Mouse (Mus musculus): ENCODE data around the gene Pdha2. TPM values are rescaled to one million over a fixed set of nuclear protein-coding genes. Genes with fewer than 3 reads are reported as not detected.

Pdha2 gene
- not detected in 2 replicates for polyA plus RNA-seq (2015; fragmentation: Nextera tagmentation; extraction: Ambion mirVana)

GRCm38 (mm10) chr3:141212255-141212654, at the start of gene Pdha2:
Pdha2 (minus strand) TSS chr3:141212355.
- WGBS (ENCODE audit: insufficient replicate concordance) = 62% methylated on average over 5 of the region's 5 CpGs
- no peak for ATAC-seq (ENCODE audit: insufficient read depth)
- H3K27me3 ChIP-seq = no peaks in the 10 kb centered on the region
- no peak within 1 kb of the TSS for H3K4me3 ChIP-seq (replicated peaks)
- no peak within 1 kb of the TSS for H3K9ac ChIP-seq
- no peak within 1 kb of the TSS for H3K4me2 ChIP-seq
- no peaks in the 10 kb centered on the region for H3K4me1 ChIP-seq (replicated peaks)
- no peaks in the 10 kb centered on the region for H3K9me3 ChIP-seq (replicated peaks)
- H3K27ac ChIP-seq (replicated peaks) = no peak within 1 kb of the TSS
- no peaks in the 10 kb centered on the region for H3K36me3 ChIP-seq (replicated peaks)

DNA sequence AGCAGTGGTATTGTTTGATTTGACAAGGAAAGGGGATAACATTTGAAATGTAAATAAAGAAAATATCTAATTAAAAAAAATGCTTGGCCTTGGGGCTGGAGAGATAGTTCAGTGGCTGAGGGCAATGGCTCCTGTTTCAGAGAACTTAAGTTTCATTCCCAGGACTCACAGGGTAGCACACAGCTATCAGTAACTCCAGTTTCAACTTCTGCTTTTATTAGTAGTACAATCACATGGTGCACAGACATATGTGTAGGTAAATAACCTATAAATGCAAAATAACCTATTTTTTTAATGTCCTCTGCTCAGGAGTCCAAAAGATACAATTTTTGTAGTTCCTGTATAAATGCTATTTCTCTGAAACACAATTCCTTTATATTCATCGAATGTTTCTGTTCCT, 48.4 kb upstream of the Pdha2 start:
- Histone ChIP-seq H3K4me3 (replicated peaks) (no peak overlapping the region), H3K9me3 (replicated peaks) (no peaks in the 10 kb centered on the region), H3K27me3 (no peaks in the 10 kb centered on the region), H3K4me1 (replicated peaks) (no peaks in the 10 kb centered on the region), H3K27ac (replicated peaks) (no peak overlapping the region), H3K36me3 (replicated peaks) (no peaks in the 10 kb centered on the region), H3K9ac (no peak overlapping the region), H3K4me2 (no peak overlapping the region)
- ATAC-seq (ENCODE audit: insufficient read depth) = no peak
- WGBS (ENCODE audit: insufficient replicate concordance) = 51% methylated on average over 1 of the region's 1 CpGs

DNA sequence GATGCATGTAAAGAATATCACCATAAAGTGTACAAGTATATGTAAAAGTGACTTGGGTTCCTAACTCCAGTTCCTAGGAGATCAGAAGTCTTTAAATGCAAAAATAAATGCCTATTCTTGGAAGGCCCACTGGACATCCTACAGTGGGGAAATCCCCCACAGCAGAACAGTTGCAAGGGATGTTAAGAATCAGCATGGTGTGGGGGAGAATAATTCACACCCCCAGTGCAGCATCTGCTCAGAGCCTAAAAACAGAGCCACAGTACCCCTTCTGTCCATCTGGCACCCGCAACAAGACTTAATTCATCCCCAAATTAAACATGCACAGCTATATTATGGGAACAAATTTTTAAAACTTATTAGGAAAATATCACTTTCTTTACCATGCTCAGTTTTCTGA, 39.3 kb upstream of the Pdha2 start:
- H3K9me3 ChIP-seq (replicated peaks) = no peaks in the 10 kb centered on the region
- no peak overlapping the region for H3K4me2 ChIP-seq
- no peak for ATAC-seq (ENCODE audit: insufficient read depth)
- H3K36me3 ChIP-seq (replicated peaks) = no peaks in the 10 kb centered on the region
- H3K9ac ChIP-seq = no peak overlapping the region
- no peak overlapping the region for H3K4me3 ChIP-seq (replicated peaks)
- 56% methylated on average over 1 of the region's 1 CpGs for WGBS (ENCODE audit: insufficient replicate concordance)
- no peaks in the 10 kb centered on the region for H3K27me3 ChIP-seq
- no peak overlapping the region for H3K27ac ChIP-seq (replicated peaks)
- H3K4me1 ChIP-seq (replicated peaks) = no peaks in the 10 kb centered on the region

DNA sequence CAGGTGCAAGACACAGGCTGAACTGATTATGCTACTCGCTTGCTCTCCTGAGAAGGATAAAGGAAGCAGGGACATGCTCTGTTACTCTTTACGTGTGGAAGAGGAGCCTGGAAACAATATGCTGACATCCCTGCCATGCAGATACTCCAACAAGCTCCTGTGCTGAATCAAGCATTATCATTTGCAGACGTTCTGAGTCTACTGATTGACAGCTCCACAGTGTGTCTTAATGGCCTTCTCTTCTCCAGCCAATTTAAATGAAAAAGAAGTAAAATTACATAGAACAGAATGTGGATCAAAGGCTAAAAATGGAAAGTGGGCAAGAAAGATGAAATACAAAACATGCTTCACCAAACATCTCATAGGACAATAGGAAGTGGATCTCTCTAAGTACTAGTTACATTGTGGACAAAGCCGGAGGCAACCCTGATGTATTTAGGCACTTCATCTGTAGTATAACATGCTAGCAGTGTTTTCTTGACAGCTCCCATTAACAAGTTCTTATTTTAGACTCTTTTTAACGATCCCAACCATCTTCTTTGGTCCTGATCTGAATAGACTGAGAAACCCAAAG, 32.7 kb upstream of the Pdha2 start:
- WGBS (ENCODE audit: insufficient replicate concordance) = 50% methylated on average over 5 of the region's 5 CpGs
- ATAC-seq (ENCODE audit: insufficient read depth) = no peak

GRCm38 (mm10) chr3:141238071-141238470, 25.9 kb upstream of the Pdha2 start:
- 38% methylated on average over 2 of the region's 2 CpGs for WGBS (ENCODE audit: insufficient replicate concordance)
- ATAC-seq (ENCODE audit: insufficient read depth) = no peak

More for the DNA sequence above, 32.7 kb upstream of the Pdha2 start:
- H3K4me3 ChIP-seq (replicated peaks) = no peak overlapping the region
- H3K27me3 ChIP-seq = no peaks in the 10 kb centered on the region
- H3K9ac ChIP-seq = no peak overlapping the region
- no peak overlapping the region for H3K4me2 ChIP-seq
- H3K27ac ChIP-seq (replicated peaks) = no peak overlapping the region
- no peaks in the 10 kb centered on the region for H3K36me3 ChIP-seq (replicated peaks)
- H3K9me3 ChIP-seq (replicated peaks) = no peaks in the 10 kb centered on the region
- H3K4me1 ChIP-seq (replicated peaks) = no peaks in the 10 kb centered on the region

GRCm38 (mm10) chr3:141229148-141229547, 17.0 kb upstream of the Pdha2 start:
- H3K9ac ChIP-seq = no peak overlapping the region
- no peaks in the 10 kb centered on the region for H3K4me1 ChIP-seq (replicated peaks)
- no peaks in the 10 kb centered on the region for H3K36me3 ChIP-seq (replicated peaks)
- no peak overlapping the region for H3K27ac ChIP-seq (replicated peaks)
- no peak for ATAC-seq (ENCODE audit: insufficient read depth)
- no peak overlapping the region for H3K4me3 ChIP-seq (replicated peaks)
- H3K9me3 ChIP-seq (replicated peaks) = no peaks in the 10 kb centered on the region
- no peaks in the 10 kb centered on the region for H3K27me3 ChIP-seq
- H3K4me2 ChIP-seq = no peak overlapping the region
- 28% methylated on average over 2 of the region's 2 CpGs for WGBS (ENCODE audit: insufficient replicate concordance)

More at GRCm38 (mm10) chr3:141238071-141238470, 25.9 kb upstream of the Pdha2 start:
- H3K27me3 ChIP-seq = no peaks in the 10 kb centered on the region
- no peaks in the 10 kb centered on the region for H3K9me3 ChIP-seq (replicated peaks)
- H3K27ac ChIP-seq (replicated peaks) = no peak overlapping the region
- H3K36me3 ChIP-seq (replicated peaks) = no peaks in the 10 kb centered on the region
- H3K4me2 ChIP-seq = no peak overlapping the region
- H3K4me1 ChIP-seq (replicated peaks) = no peaks in the 10 kb centered on the region
- no peak overlapping the region for H3K4me3 ChIP-seq (replicated peaks)
- no peak overlapping the region for H3K9ac ChIP-seq

DNA sequence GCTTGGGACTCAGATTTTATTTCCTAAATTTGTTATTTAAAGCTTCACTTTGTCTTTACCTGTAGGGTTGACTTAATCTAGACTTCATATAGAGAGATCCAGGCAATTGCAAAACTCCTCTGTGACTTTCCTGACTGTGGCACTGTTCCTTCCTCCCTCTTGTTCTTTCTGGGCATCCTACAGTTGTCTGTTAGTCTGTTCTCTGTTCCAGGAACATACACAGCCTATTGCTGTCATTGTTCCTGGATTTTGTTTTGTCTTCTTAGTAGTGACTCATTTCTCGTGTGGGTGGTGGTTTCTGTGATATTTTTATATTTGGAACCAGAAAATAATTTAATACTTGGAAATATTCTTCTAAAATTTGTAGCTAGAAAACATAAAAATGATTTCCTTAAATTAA, 10.2 kb upstream of the Pdha2 start:
- 32% methylated on average over 1 of the region's 1 CpGs for WGBS (ENCODE audit: insufficient replicate concordance)
- Histone ChIP-seq H3K9me3 (replicated peaks) (no peaks in the 10 kb centered on the region), H3K4me2 (no peak overlapping the region), H3K27ac (replicated peaks) (no peak overlapping the region), H3K9ac (no peak overlapping the region), H3K4me1 (replicated peaks) (no peaks in the 10 kb centered on the region), H3K27me3 (no peaks in the 10 kb centered on the region), H3K36me3 (replicated peaks) (no peaks in the 10 kb centered on the region), H3K4me3 (replicated peaks) (no peak overlapping the region)
- no peak for ATAC-seq (ENCODE audit: insufficient read depth)

- 8% methylated on average over 2 of the region's 2 CpGs for WGBS (ENCODE audit: insufficient replicate concordance)
These were observed 6.4 kb upstream of the Pdha2 start for GRCm38 (mm10) chr3:141218561-141218960.

GRCm38 (mm10) chr3:141216999-141217398, 4.8 kb upstream of the Pdha2 start:
- Histone ChIP-seq H3K27me3 (no peaks in the 10 kb centered on the region), H3K4me3 (replicated peaks) (no peak overlapping the region), H3K9me3 (replicated peaks) (no peaks in the 10 kb centered on the region), H3K9ac (no peak overlapping the region), H3K27ac (replicated peaks) (no peak overlapping the region), H3K36me3 (replicated peaks) (no peaks in the 10 kb centered on the region), H3K4me1 (replicated peaks) (no peaks in the 10 kb centered on the region), H3K4me2 (no peak overlapping the region)
- no peak for ATAC-seq (ENCODE audit: insufficient read depth)

More at GRCm38 (mm10) chr3:141218561-141218960, 6.4 kb upstream of the Pdha2 start:
- Histone ChIP-seq H3K4me3 (replicated peaks) (no peak overlapping the region), H3K27me3 (no peaks in the 10 kb centered on the region), H3K4me1 (replicated peaks) (no peaks in the 10 kb centered on the region), H3K9ac (no peak overlapping the region), H3K4me2 (no peak overlapping the region), H3K9me3 (replicated peaks) (no peaks in the 10 kb centered on the region), H3K27ac (replicated peaks) (no peak overlapping the region), H3K36me3 (replicated peaks) (no peaks in the 10 kb centered on the region)
- ATAC-seq (ENCODE audit: insufficient read depth) = no peak

DNA sequence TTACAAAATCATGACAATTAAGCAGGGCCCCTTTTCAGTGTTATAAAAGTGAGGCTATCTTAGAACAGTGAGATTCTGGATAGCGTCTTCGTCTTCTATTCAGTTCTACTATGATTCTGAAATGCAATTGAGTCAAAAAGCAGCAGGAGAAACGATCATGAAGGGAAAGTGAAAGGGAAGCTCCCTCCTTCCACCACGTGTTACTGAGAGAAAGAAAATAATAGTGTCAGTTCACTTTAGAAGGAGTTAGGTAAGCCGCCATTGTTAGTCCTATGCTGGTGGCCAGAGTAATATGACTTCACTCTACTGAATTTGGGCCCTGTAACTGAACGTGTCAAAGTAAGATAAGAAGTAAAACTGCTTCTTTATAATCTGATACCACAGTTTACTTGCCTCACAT, 4.1 kb upstream of the Pdha2 start:
- H3K27ac ChIP-seq (replicated peaks) = no peak overlapping the region
- 54% methylated on average over 6 of the region's 6 CpGs for WGBS (ENCODE audit: insufficient replicate concordance)

DNA sequence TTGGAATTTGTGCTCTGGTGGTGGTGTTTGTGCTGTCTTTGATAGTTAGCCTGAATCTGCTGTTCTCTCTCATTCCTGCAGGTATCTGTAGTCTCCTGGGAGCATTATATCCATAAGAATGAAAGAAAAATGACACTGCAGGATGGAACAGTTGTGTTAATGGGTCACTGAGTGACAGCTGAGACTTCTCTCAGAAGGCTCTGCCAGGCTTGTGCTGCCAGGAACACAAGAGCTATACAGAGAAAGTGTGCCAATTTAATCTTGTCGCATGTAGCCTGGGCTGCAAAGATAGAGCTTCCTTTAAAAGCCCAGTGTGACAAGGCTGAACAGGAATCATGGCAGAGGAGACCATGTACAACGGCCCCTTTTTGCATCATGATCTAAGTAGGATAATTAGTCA, 2.6 kb upstream of the Pdha2 start:
- no peaks in the 10 kb centered on the region for H3K36me3 ChIP-seq (replicated peaks)
- no peak overlapping the region for H3K4me2 ChIP-seq
- no peak for ATAC-seq (ENCODE audit: insufficient read depth)
- H3K27ac ChIP-seq (replicated peaks) = no peak overlapping the region
- WGBS (ENCODE audit: insufficient replicate concordance) = 62% methylated on average over 2 of the region's 2 CpGs
- no peaks in the 10 kb centered on the region for H3K27me3 ChIP-seq
- H3K9me3 ChIP-seq (replicated peaks) = no peaks in the 10 kb centered on the region
- H3K9ac ChIP-seq = no peak overlapping the region
- no peaks in the 10 kb centered on the region for H3K4me1 ChIP-seq (replicated peaks)
- H3K4me3 ChIP-seq (replicated peaks) = no peak overlapping the region

More for the DNA sequence above, 4.1 kb upstream of the Pdha2 start:
- H3K9ac ChIP-seq = no peak overlapping the region
- H3K27me3 ChIP-seq = no peaks in the 10 kb centered on the region
- H3K9me3 ChIP-seq (replicated peaks) = no peaks in the 10 kb centered on the region
- no peak overlapping the region for H3K4me3 ChIP-seq (replicated peaks)
- H3K36me3 ChIP-seq (replicated peaks) = no peaks in the 10 kb centered on the region
- no peak overlapping the region for H3K4me2 ChIP-seq
- no peaks in the 10 kb centered on the region for H3K4me1 ChIP-seq (replicated peaks)
- ATAC-seq (ENCODE audit: insufficient read depth) = no peak

DNA sequence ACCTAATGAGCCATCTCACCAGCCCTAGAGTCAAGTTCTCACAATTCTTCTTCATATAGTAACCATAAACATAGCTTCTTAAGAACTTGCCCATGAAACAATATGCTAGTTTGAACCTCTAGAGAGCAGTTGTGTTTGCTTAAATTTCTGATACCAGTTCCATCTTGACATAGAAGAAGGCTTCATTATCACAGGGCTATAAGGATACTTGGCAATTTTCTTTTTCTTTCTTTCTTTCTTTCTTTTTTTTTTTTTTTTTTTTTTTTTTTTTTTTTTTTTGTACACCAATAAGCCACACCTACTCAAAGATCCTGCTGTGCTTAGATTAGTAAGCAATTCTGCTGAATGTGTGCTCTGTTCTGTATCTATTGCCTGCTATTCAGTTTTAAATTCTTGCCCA, 2.0 kb upstream of the Pdha2 start:
- H3K9ac ChIP-seq = no peak overlapping the region
- H3K27me3 ChIP-seq = no peaks in the 10 kb centered on the region
- H3K36me3 ChIP-seq (replicated peaks) = no peaks in the 10 kb centered on the region
- no peak overlapping the region for H3K27ac ChIP-seq (replicated peaks)
- no peaks in the 10 kb centered on the region for H3K4me1 ChIP-seq (replicated peaks)
- ATAC-seq (ENCODE audit: insufficient read depth) = no peak
- H3K9me3 ChIP-seq (replicated peaks) = no peaks in the 10 kb centered on the region
- H3K4me3 ChIP-seq (replicated peaks) = no peak overlapping the region
- no peak overlapping the region for H3K4me2 ChIP-seq
